Mouse (Mus musculus) layer of hippocampus, adult 9-11 months (tissue): ENCODE results near the gene Sap18.
"Not testable (repeated sequence)": the region's sequence is repeated elsewhere in the genome, so short reads cannot be mapped to it uniquely, and the experiment has no call there.

Experiments
- DNase-seq: peaks from one replicate; pipeline ENCODE4 v3.0.0; 2022

The Sap18 gene

GRCm38 (mm10) chr14:57797991-57798931 is at the start of gene Sap18:
TSS of gene Sap18 (plus strand) at chr14:57798180.
- peak; percentile 99 for DNase-seq

DNA sequence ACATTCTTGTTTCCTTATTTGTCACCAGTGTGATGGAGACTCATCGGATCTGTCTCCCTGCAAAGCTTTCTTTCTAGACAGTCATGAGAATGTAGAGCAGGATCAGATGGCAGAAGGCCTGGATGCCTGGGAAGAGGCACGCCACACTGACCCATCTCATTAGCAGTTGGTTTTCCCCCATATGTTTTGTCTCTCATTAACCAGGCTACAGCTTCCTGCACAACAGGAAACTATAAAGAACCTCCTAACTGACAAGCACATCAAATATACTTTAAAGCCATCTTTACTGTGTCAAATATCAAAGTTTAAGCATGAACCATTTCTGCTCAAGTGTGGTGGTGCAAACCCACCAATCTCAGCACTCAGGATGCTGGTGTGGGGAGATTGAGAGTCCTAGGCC is 48.5 kb upstream of the Sap18 start:
- DNase-seq: no peak

DNA sequence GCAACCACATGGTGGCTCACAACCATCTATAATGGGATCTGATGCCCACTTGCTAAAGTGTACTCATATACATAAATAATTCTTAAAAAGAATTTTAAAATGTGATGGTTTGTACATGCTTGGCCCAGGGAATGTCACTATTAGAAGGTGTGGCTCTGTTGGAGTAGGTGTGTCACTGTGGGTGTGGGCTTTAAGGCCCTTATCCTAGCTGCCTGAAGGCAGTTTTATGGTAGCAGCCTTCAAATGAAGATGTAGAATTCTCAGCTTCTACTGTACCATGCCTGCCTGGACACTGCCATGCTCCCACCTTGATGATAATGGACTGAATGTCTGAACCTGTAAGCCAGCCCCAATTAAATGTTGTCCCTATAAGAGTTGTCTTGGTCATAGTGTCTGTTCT is 47.0 kb upstream of the Sap18 start:
- DNase-seq: not testable (repeated sequence)

- no peak for DNase-seq
These were observed 44.5 kb upstream of the Sap18 start for GRCm38 (mm10) chr14:57753351-57753992.

GRCm38 (mm10) chr14:57755661-57756060 is 42.3 kb upstream of the Sap18 start:
- no peak for DNase-seq

DNA sequence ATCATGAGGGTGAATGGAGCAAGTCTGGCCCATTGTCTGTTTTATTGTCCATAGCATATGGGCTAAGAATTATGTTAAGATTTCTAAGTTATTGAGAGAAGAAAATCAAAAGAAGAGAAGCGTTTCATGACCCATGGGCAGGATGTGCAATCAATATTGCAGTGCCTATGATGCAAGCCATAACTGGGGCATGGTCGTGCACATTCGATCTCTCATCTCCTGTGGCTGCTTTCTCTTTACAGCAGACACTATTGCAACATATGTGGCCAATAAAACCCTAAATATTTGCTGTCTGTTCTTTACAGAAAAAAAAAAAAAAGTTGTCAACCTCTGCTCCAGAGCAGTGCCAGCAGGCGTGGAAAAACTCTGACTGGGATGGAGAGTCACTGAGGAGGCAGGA is 41.9 kb upstream of the Sap18 start:
- no peak for DNase-seq

- DNase-seq: no peak
These were observed 39.7 kb upstream of the Sap18 start, which contains the start of gene Lats2 for GRCm38 (mm10) chr14:57758237-57758636. TSS of gene Lats2 (minus strand) at chr14:57758388.

- no peak for DNase-seq
These were observed 37.2 kb upstream of the Sap18 start for GRCm38 (mm10) chr14:57760447-57761412.

DNA sequence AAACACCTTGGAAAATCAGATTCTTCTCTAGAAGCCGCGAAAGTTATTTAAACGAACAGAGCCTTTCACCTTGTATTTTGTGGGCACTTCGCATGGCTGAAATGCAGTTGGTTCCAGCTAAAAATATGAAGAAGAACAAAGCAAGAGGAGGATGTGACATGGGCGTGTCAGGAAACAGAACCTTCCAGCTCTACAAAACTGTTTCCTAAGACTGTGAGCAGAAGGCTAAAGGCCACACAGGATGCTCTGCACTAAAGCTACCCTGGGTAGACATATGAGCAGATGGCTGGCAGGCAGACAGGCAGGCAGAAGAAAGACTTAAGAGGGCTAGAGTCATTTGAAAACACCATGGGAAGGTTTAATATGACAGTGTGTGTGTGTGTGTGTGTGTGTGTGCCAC is 28.9 kb upstream of the Sap18 start:
- no peak for DNase-seq

- DNase-seq: no peak
These were observed 25.7 kb upstream of the Sap18 start for GRCm38 (mm10) chr14:57772157-57772815.

DNA sequence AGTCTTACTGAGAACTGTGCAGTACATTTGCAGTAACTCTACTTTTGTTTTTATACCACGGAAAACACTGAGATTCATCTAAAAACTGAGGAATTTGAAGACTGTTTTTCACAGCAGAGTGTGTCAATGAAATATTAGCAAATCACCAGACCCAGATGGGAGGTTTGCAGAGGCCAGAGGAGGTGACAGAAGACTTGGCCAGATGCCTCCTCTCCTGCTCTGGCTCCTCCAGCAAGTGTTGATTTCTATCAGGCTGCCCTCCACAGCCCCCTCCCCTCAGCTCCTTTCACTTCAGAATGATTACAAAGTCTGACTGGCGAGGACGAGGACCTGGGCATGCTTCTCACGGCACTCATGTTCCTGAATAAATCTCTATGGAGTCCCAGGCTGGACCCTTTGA is 10.6 kb upstream of the Sap18 start:
- no peak for DNase-seq

DNA sequence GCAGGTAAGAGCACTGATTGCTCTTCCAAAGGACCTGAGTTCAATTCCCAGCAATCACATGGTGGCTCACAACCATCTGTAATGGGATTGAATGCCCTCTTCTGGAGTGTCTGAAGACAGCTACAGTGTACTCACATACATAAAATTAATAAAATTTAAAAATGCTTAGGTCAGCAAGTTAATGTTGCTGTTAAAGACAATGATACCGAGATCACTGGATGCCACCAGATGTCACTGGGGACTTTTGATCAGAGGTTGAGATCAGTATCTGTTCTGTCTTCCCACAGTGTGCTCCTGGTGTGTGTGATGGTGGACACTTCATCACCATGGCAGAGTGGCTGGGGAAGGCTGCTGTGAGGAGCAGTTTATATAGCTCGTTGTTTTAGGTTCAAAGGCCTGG is 8.7 kb upstream of the Sap18 start:
- no peak for DNase-seq

- DNase-seq: no peak
These were observed 8.2 kb upstream of the Sap18 start for GRCm38 (mm10) chr14:57789759-57790158.

DNA sequence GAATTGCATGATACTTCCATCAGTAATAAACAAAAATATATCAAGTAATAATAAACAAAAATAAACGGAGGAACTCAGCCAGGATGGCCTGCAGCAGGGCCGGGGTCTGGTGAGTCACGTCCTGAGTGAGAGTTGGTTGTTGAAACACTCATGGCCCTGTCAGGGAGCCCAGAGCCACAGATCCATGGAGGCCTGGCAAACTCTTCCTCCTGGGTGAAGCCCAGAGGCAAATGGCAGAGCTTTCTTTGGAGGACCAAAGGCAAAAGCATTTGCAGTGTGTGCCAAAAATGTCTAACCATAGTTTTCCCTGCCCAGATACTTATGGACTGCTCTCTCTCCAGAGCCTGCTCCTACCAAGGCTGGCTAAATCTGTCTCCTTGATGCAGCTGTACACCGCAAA is 6.8 kb upstream of the Sap18 start:
- no peak for DNase-seq

DNA sequence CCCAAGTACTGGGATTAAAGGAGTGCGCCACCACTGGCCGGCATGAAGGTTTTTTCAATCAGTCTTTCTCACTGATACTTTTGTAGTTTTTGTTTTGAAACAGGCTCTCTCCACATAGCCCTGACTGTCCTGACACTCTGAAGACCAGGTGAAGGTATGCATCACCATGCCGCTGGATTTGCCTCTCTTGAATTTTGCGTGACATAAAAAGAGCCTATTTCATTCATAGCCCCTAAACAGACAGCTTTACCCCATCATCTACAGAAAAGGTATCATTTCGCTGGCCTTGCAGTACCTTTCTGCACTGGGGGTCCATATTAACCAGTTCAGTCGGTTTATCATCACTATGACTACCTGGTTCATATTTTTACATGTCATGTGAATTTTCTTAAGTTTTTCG is 429 bp upstream of the Sap18 start:
- no peak for DNase-seq

DNA sequence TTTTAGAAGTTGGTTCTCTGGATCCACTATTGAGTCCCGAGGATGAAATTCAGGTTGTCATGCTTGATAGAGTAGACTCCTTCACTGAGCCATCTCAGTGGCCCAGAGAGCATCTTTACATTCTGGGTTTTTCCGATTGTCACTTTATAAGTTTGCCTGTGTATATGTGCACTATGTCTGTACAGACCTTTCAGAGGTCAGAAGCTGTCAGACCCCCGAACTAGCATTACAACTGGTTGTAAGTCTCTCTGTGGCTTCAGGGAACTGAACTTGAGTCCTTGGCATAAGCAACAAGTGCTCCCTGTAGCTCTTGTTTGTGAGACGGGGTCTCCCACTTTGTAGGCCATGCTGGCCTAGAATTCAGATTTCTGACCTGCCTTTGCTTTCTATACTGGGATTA is 5.8 kb downstream of the Sap18 start:
- no peak for DNase-seq

- DNase-seq: no peak
These were observed 10.6 kb downstream of the Sap18 start for GRCm38 (mm10) chr14:57808558-57808957.

GRCm38 (mm10) chr14:57810886-57811285 is 12.9 kb downstream of the Sap18 start:
- no peak for DNase-seq

DNA sequence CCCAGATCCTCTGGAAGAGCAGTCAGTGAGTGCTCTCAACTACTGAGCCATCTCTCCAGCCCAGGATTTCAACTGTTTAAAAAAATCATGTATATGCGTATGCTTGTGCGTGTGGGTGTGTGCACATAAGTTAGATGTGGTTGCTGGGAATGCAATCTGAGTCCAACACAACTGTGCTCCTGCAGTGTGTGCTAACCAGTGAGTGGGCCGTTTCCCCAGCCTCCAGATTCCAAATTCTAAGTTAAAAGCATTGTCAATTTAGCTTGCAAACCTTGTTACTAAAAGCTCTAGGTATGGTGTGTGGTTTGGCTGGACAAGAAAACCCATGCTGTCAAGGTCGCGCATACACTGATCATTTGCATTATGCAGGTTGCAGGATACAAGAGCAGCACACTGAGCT is 13.9 kb downstream of the Sap18 start:
- no peak for DNase-seq

- DNase-seq: no peak
These were observed 22.9 kb downstream of the Sap18 start for GRCm38 (mm10) chr14:57820839-57821238.

DNA sequence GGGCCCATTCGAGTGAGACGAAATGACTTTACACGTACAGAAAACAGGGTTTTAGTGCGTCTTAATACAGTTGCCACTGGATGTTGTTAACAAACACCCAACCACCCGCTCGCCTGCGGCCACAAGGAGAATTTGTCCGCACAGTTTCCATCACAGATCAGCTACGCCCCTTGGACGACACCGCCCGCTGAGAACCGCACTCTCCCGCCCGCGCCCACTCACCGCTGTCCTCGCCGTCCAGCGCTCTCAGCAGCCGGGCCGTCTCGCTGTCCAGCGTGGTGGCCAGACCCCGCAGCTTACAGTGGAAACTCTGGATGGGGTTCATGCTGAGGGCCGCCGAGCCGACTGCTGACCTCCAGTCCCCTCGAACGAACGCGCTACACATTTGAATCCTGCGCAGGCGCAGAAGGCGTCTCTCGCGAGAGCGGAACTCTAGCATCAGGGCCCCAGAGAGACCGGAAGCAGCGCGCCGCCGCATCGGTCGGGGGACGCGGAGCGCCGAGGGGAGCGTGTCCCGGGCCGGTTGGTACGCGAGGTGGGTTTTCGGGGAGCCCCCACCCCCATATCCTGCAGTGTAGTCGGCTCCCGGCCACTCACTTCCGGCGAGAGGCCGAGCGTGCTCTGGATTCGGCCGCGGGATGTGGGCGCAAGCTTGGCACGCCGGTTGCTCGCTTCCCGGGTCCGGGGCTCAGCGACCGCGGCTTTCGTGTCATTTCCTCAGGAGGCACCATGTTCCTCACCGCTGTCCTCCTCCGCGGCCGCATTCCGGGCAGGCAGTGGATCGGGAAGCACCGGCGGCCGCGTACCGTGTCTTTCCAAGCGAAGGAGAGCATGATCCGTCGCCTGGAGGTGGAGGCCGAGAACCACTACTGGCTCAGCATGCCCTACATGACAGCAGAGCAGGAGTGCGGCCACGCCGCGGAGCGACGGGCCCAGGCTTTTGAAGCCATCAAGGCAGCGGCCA is 28.1 kb downstream of the Sap18 start, which contains the start of the genes Ska3 and Mrpl57:
Ska3 (minus strand) TSS at position 398 of the 964 bp plus-strand sequence.
Mrpl57 (plus strand) TSS at position 447 of the 964 bp plus-strand sequence.
- peak; percentile 90 for DNase-seq
